Mouse (Mus musculus) fat pad, adult 2 months (tissue): ENCODE results near the gene Gstt2.
"Not testable (repeated sequence)": the region's sequence is repeated elsewhere in the genome, so short reads cannot be mapped to it uniquely, and the experiment has no call there.

Experiments used
- DNase-seq: peaks from one replicate; pipeline ENCODE4 v3.0.0-alpha.2; 2011; ENCODE audit warnings: low read depth, low spot score; ENCODE audit errors: extremely low read depth

The Gstt2 gene

GRCm38 (mm10) chr10:75837248-75837759 lies at the start of gene Gstt2:
Gene Gstt2 (minus strand): TSS chr10:75837424.
- DNase-seq = no peak

- no peak for DNase-seq
Observed at GRCm38 (mm10) chr10:75884742-75885141, 47.5 kb upstream of the Gstt2 start.

GRCm38 (mm10) chr10:75883232-75883552 lies 46.0 kb upstream of the Gstt2 start:
- no peak for DNase-seq

- DNase-seq = no peak
Observed at GRCm38 (mm10) chr10:75882433-75883231, 45.4 kb upstream of the Gstt2 start.

GRCm38 (mm10) chr10:75881578-75882432 lies 44.6 kb upstream of the Gstt2 start:
- DNase-seq = no peak

- peak; percentile 84 for DNase-seq
Observed at GRCm38 (mm10) chr10:75880771-75881577, 43.8 kb upstream of the Gstt2 start.

- no peak for DNase-seq
Observed at GRCm38 (mm10) chr10:75880351-75880750, 43.1 kb upstream of the Gstt2 start.

GRCm38 (mm10) chr10:75878836-75879235 lies 41.6 kb upstream of the Gstt2 start:
- DNase-seq = no peak

- DNase-seq = no peak
Observed at GRCm38 (mm10) chr10:75873543-75874170, 36.4 kb upstream of the Gstt2 start.

- peak; percentile 72 for DNase-seq
Observed at GRCm38 (mm10) chr10:75872915-75873542, 35.8 kb upstream of the Gstt2 start.

GRCm38 (mm10) chr10:75872025-75872914 lies 35.0 kb upstream of the Gstt2 start:
- no peak for DNase-seq

- no peak for DNase-seq
Observed at GRCm38 (mm10) chr10:75861587-75861986, 24.4 kb upstream of the Gstt2 start.

GRCm38 (mm10) chr10:75860746-75861145 lies 23.5 kb upstream of the Gstt2 start:
- DNase-seq = no peak

GRCm38 (mm10) chr10:75859786-75860470 lies 22.7 kb upstream of the Gstt2 start, which contains the start of gene Mif:
Gene Mif (minus strand): TSS chr10:75860240.
- DNase-seq = not testable (repeated sequence)

- DNase-seq = no peak
Observed at GRCm38 (mm10) chr10:75859107-75859746, 22.0 kb upstream of the Gstt2 start.

- DNase-seq = peak; percentile 68
Observed at GRCm38 (mm10) chr10:75857598-75857997, 20.4 kb upstream of the Gstt2 start.

GRCm38 (mm10) chr10:75856976-75857375 lies 19.8 kb upstream of the Gstt2 start:
- DNase-seq = no peak
